Mouse (Mus musculus) small intestine, adult 2 months (tissue): Measurements from ENCODE around the gene Ugcg.

Experiments used
- CTCF ChIP-seq: fragments of 200-500 bp; IDR thresholded peaks from 2 replicates; pipeline ENCODE4 v1.5.1; 2012; ENCODE audit warnings: low read depth, mild to moderate bottlenecking, control low read depth, inconsistent platforms, low read length, moderate library complexity, mixed read lengths; ENCODE audit not compliant: insufficient replicate concordance, insufficient read length; ENCODE audit errors: extremely low read depth
- POLR2A ChIP-seq: fragments of 200-500 bp; IDR thresholded peaks from 2 replicates; pipeline ENCODE4 v1.6.1; 2012; ENCODE audit warnings: low read depth, mild to moderate bottlenecking, control low read depth, inconsistent platforms, low read length, moderate library complexity

DNA sequence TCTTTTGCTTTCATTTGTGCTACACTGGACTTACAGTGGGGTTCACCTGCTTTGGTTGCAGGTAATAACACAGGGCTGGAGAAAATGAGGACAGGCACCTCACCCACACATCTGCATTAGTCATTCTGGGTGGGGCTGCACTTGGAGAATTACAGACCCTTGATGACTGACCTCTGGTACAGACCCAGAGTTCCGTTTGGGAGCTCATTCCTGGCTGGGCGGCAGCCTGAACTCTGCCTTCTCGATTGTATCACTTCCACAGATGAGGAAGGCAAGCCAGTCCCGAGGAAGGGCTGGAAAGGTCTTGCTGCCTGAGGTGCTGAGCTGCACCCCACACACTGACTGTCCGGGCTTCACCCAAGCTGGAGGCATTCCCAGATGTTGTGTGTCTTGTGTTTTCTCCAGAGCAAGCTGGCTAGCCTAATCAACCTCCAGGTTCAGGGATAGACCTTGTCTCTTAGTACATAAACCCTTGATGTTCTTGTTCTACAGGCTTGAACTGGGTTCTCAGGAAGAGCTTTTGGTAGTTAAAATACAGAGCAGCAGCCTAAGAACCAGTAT lies 34.1 kb downstream of the Ugcg start:
- no peak for TF ChIP-seq CTCF
- TF ChIP-seq POLR2A = 0 out of 2 replicates have a peak, but pooled peaks have one; percentile 27
